Mouse (Mus musculus) T-cell, adult 2 months (primary cell): ENCODE measurements around the gene Acsm1.
"Not testable (repeated sequence)": the region's sequence is repeated elsewhere in the genome, so short reads cannot be mapped to it uniquely, and the experiment has no call there.

Experiments
- DNase-seq: peaks from one replicate; pipeline ENCODE4 v3.0.0; 2022; ENCODE audit warnings: low spot score

The Acsm1 gene

DNA sequence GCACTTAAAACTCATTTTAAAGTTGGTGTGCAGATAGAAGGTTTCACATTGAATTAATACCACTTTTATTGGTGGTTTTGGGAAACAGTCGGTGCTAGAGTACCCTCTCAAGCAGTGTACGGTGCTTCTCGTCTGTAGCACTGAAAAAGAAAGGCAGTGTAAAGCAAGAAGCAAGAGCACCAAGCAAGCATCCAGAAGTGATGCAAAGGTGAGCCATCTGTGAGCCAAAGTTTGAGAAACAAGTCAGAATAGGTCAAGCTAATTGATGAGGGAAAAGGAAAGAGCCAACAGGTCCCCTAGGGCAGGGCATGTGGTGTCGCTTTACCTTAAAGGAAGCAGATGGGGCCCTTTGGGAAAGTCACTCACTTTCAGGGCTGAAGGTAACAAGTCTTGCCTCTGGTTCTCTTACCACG is at the start of gene Acsm1:
Gene Acsm1, plus strand, starts transcription at position 363 of the 413 bp plus-strand sequence.
- DNase-seq: no peak

DNA sequence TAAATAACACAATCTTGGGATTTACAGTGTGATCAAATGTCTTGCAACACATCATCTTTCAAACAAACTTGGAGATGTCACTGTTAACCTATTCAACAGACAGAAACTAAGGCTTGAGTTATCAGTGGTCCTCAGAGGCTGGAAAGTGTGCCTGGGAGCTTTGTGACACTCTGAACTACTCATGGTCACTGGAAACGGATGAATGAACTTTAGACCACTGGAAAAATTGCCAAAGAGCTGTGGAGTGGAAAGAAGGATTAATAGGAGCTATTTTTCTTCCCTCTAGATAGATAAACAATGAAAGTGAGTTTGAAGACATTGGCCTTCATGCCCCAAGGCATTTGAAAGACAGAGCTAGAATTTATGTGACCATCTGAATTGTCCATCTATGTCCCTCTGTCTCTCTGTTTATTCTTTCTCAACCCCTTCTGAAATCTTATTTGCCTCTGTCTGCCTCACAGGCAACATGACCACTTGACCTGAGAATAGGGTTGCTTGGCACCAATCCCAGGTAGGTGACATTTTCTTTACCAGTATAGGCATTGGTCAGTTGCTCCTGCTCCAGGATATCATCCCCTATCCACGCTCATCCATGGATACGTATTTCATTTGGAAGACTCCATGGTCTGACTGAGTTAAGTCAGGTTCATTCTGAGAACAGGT is 46.9 kb upstream of the Acsm1 start:
- no peak for DNase-seq

DNA sequence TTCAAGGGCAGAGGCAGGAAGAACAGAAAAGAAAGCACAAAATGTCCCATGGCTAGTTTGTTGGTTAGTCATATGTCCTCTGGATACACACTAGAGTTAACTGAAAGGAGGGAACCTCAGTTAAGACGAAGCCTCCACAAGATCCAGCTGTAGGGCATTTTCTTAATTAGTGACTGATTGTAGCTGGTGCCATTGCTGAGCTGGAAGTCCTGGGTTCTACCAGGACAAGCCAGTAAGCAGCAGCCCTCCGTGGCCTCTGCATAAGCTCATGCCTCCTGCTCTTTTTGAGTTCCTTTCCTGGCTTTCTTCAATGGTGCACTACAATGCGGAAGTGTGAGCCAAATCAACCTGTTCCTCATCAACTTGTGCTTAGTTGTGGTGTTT is 46.4 kb upstream of the Acsm1 start:
- DNase-seq: no peak

DNA sequence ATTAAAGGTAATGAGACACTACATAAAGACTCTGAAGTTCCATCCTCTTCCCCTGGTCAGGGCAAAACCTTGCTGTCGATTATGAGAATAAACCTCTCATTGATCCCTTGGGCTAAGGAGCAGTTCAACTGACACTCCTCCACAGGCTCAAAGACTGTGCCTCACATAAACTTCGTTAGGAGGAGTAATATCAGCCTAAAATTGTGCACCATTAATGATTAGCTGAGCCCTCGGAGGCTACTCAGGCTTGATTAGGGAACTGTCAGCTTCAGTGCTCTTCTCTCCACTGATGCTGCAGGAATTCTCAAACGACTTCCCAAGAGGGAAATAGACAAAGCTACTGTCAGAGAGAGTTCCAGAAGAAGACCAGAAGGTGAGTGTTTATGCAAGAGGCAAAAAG is 45.4 kb upstream of the Acsm1 start:
- no peak for DNase-seq

DNA sequence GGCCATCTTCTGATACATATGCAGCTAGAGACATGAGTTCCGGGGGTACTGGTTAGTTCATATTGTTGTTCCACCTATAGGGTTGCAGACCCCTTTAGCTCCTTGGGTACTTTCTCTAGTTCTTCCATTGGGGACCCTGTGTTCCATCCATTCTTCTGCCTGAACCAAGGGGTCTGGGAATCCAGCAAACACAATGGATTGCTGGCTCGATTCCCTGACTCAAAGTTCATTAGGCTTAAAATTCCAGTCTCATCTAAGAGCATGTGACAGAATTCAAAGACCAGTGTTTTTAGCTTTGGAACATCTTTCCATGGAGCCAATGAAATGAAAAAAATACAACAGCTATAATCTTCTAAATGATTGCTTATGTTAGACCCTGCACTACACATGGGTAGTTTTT is 44.4 kb upstream of the Acsm1 start:
- not testable (repeated sequence) for DNase-seq

DNA sequence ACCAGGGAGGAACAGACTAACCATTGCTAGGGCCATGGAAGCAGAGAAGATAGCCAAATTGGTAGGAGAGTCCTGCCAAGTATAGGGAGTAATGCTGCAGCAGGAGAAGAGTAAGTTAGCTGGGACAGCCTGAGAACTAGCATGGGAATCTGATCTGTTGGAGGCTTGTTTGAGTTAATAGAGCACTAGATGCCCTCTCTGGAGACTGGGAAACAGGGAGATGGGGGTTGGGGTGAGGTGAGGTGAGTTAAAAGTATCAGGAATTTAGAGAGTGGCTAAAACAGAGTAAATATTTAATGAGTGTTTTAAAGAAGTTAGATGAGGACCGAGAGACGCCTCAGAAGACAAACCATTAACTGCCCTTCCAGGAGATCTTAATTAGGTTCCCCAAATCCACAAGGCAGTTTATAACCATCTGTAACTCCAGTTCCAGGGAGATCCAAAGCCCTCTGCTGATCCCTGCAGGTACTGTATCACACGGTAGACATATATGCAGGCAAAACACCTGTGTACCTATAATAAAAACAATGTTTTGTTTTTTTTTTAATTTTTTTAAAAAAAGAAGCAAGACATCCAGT is 12.2 kb upstream of the Acsm1 start:
- no peak for DNase-seq

DNA sequence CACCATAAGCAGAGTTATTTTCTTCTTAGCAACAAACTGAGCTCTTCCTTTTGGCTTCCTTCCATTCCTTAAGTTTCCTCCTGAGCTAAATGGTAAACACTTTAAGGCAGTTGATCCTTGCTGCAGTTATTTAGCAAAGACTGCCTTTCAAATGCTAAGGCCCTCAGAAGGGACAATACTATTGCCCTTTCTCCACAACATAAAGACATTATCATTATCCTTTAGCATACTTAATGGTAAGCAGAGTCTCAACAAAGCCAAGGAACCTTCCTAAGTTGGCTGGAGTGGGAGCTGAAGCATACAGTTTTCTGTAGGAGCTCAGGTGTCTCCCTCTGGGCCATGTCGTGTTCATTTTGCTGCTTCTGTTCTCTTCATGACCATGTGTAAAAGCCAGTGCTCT is 11.5 kb upstream of the Acsm1 start:
- no peak for DNase-seq

DNA sequence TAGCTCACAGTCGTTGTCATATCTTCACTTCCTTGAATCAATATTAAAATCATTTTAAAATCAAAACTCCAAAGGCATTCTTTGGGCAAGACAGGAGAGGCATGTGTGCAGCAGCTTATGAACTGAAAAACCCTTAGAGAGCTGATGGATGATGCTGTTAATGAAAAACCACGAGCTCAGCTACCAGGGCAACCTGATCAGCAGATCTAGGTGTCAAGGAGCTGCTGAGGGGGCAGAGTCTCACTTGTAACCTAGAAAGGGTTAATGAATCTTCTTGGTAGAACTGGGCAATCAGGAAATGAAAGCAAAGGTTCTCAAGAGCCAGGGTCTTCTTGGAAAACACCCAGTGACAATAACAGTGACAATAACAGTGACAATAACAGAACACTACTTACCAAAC is 10.3 kb upstream of the Acsm1 start:
- DNase-seq: no peak

DNA sequence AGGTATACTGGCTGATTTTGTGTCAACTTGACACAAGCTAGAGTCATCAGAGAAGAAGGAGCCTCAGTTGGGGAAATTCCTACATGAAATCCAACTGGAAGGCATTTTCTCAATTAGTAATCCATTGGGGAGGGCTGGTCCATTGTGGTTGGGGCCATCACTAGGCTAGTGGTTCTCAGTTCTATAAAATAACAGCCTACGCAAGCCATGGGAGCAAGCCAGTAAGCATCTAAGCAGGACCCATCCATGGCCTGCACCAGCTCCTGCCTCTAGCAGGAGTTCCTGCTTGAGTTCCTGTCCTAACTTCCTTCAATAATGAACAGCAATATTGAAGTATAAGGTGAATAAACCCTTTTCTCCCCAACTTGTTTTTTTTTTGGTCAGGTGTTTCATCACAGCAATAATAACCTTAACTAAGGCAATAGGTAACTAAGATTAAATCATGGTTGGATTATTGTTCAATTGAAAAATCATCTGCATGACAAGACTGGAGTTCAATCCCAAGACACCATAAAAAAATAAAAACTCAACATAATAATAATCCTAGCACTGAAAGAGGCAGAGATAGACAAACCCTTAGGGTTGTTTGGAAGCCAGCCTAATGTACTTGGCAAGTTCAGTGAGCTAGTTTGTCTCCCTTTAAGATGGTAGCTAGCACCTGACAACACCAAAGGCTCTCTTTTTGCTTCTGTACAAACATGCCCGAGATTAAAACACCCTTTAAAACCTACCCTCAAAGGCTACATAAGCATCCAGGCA is 5.5 kb upstream of the Acsm1 start:
- DNase-seq: no peak

DNA sequence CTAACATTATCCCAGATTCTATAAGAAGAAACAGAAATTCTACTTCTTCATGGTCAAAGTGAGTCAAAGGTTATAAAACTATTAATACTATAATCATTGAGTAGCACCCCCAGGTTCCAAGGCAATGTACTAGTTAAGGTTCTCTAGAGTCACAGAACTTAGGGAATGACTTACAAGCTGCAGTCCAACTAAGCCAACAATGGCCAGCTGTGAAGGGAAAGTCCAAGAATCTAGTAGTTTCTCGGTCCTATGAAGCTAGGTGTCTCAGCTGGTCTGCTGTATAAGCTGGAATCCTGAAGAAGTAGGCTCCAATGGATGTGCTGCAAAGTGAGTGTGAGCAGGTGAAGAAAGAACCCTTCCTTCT is 4.9 kb upstream of the Acsm1 start:
- DNase-seq: no peak

DNA sequence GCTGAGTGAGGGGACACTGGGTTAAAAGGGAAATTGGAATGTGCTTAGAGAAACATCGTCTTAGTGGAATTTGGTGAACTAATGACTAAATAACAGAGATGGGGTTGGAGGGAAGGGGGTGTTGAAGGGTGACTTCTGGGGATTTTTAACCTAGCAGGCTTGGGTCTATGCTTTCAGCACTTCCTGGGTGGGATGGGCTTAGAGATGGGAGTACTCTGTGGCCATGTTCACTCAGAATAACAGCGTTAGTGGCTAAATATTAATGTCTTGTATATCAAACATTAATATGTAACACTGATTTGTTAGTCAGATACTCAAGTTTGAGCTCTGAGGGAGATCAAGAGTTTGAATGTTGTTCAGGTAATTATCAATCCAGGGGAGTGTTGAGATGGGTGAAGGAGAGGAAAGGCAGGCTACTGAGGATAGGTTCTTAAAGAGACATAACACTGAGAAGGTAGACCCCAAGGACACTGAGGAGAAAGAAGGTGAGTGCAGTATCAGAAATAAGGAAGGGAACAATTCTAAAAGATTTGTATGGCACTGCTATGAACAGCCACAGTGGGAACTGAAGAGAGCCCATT is 1.8 kb upstream of the Acsm1 start:
- no peak for DNase-seq

DNA sequence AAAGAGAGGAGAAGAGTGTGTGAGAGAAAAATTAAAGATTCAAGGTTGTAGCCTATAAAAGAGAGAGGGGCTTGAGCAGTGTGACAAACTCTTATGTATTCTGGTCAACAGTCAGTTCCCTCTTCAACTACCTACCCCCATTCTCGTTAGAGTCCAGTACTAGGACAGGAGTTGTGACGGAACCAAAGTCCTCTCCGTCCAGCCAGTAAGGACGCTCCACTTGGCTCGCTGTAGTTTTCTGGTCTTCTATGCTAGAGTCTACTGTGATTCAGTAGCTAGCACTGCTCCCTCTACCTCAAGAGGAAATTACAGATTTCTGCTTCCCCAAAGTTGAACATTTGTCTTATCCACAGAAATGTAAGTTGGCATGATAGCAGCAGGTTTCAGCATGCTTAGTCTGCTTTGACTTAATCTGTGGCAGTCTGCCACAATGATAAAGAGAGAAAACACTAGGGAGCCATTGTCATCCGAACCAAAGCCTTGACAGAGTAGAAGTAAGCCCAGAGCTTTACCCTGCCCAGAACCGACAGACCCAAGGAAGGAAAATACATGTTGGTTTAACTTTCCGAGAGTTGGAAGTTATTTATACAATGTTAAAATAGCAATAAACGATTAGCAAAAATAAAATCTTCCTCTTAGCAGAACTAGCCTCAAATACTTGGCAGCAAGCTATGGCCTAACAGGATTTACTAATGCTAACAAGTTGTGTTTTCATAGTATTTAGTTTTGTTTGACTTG is 731 bp upstream of the Acsm1 start:
- no peak for DNase-seq

DNA sequence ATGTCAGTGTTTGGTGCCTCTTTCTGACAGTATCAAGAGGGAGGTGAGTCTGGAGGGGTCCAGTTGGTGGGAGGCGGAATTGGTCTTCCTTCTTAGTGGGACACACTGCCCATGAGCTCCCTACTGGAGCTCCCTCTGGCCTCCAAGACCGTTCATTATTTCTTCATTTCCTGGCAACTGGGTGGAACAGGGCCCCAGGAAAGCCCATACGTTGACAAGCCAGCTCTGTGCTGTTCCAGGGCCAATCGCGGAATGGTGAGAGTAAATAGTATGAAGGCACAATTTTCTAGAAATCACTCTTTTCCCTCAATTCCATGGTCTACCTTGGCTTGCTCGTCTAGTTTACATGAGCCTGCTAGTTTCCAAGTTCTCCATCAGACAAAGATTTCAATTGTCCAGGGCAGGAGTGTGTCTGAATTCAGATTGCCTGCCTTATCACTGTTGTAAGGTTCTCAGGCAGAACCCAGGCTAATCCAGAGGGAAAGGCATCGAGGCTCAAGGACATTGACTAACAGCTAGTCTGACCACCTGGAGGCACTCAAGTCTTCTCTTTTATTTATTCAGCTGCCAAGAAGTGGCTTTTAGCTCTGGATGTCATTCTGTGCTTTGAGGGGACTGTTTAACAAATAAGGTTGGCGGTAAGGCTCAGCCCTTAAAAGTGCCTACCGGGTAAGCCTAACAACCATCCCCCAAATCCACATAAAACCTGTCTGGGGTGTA is 1.1 kb downstream of the Acsm1 start:
- no peak for DNase-seq

DNA sequence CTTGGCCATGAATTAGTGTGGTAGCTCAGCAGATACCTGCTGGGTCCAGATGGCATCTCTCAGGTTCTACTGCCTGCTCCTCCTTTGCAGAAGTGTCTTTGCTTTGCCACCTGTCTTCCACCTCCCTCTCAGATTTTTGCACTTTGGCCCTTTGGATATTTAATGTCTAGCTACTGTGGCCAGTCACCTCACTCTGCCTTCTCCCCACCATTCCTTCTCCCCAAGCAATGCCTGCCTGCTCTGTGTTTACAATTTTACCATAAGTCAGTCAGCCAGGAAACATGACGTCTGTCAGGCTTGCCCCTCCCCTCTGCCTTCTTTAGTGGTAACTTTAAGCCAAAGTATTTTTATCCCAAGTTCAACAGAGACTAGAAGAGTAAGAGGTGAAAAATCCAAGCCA is 9.7 kb downstream of the Acsm1 start:
- DNase-seq: no peak

DNA sequence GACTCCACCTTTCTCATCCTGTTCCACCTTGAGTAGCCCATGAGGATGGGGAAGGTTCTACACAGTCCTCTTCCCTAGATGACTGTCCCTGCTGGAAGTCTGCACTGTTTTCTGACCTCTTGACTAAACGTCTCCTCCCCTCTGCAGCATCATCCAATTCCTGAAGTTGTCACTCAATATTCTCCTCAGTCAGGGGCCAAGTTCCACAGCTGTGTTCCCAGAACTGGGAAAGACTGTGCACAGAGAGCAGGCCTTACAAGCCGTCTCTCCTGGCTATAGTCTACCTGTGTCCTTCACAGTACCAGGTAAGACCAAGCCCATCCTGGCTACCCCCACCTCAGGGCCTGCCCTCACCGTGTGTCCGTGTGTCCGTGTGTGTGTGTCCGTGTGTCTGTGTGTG is 10.8 kb downstream of the Acsm1 start:
- DNase-seq: no peak

DNA sequence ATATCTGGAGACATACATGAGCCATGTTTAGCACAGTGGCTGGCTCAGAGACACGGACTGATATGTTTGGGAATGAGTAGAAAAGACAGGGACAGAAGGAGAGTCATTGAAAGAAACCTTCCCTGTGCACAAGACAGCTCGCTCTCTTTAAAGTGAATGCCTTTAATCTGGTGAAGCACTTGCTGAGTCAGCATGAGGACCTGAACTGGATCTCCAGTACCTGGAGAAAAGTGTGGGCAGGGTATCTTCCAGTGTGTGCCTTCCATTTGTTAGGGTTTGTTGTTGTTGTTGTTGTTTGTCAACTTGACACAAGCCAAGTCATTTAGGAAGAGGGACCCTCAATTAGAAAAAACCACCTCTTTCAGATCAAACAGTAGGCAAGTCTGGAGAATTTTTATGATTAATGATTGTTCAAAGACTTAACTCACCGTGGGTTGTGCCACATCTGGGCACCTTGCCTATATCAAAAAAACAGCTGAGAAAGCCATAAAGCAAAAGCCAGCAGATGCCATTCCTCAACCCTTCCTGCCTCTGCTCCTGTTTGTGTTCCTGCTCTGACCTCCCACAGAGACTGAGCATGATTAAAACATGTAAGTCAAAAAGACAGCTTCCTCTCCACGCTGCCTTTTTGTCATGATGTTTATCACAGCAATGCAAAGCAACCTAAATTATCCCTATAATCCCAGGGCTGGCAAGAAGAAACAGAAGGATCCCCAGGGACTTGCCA is 11.5 kb downstream of the Acsm1 start:
- DNase-seq: no peak

DNA sequence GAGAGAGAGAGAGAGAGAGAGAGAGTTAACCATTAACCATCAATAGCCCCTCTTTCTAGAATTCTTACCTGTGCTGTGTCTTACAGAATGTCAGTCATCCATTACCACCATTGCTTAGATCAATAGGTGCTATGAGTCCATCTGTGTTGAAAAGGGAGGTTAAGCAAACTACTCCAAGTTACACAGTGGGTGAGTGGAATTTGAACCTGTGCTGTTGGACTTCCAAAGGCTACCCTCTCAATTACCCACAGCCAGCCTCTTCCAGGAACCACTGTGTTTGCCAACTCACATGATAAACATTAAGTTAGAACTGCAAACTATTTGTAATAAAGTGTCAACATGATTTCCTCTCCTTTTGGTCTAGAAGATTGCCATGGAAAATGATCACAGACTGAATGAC is 13.3 kb downstream of the Acsm1 start:
- no peak for DNase-seq

DNA sequence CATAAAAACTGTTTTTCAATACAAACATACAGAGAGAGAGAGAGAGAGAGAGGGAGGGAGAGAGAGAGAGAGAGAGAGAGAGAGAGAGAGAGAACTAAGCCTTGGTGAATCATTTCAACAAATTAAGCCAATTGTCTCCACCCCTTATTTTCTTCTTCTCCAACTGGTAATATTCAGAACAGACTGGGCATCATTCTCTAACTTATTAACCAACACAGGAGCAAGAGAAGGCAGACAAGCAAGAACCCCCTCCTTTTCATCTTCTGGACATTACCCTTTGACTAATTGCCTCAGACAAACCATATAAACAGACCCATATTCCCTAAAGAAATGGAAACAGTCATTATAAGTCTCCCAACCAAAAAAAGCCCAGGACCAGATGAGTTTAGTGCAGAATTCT is 31.9 kb downstream of the Acsm1 start:
- DNase-seq: no peak

DNA sequence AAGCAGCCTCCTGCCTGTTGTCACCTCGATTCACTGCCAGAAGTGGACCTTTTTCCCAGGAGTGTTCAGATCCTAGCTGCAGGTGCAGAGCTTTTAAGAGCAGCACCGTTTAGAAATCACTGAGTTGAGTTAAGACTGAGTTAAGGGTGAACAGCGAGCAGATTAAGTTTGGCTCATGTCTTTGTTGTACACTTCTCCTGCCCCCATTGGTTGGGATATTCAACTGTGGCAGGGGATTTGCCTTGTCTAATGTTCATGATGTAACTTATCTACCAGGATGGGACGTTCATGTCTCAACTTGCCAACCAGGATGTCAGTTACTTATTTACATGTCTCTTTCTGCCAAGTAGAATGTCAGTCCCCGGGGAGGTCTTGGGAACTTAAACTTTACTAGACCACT is 35.5 kb downstream of the Acsm1 start:
- no peak for DNase-seq

DNA sequence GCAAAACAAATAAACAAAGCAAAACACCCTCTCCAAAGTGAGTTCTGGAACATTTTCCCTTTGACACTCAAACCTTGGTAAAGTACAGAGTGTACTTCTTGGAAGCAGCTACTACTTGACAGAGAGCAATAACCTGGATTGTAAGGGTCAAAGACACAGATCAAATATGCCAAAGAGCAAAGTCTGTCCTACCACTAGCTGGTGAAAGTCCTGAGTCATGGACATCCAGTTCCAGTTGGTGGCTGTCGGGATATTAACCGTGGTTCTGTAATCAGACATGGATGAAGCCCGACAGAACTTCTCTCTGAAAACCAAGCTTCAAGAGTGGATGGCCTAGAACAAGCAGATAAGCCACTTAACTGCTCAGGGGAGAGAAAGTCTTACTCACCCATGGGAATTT is 61.1 kb downstream of the Acsm1 start:
- no peak for DNase-seq

DNA sequence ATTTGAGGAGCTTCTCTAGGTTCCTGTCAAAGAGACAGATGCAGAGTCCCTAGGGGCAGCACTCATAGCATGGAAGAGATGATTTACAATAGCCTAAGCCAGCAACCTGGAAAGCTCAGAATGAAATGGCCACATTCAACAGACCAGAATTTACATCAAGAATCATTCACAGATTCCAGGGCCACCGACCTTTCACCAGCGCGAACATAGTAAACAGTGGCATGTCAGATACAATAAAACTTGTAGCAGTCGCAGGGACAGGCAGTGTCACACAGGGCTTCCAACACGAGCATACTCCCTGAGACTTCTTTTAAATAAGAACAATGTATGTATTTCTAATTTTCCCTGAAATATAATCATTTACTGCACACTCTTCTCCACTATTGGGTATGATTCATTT is 63.6 kb downstream of the Acsm1 start:
- DNase-seq: no peak
